Comparison of ENCODE assay signal across 15 mouse cellular contexts in the genomic region with DNA sequence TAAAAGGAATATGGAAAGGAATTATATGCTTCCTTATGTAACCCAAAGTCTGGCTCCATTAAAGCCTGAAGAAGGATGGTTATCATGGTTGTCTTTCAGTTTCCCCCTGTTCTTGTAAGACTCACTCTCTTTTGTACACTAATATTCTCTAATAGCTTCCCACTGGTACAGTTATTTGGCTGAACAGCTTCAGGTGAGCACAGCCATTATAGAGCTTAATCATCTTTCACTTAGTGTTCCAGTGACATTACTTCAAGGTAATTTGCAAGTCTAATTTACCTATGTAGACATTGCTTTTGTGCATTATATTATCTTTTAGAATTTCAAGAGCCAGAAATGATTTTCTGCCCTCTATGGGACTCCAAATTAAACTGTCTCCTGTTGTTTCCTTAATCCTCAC.
"Had no signal": no experiment of that assay in that cellular context is flagged by ENCODE, and none has a peak within 500 bp of the region (broad histone marks: within the 10 kb centered on the region; RNA-seq: fewer than 3 reads in every experiment).

No protein-coding gene starts in this region.

- H3K27ac ChIP-seq: macrophage; midbrain, embryonic 13.5 days; midbrain, embryonic 15.5 days; neural tube, embryonic 12.5 days; stomach, embryonic 15.5 days; stomach, postnatal 0 days had no signal

- H3K4me1 ChIP-seq: megakaryocyte, embryonic 14.5 days; midbrain, embryonic 13.5 days; midbrain, embryonic 15.5 days; neural tube, embryonic 12.5 days had no signal

- H3K9me3 ChIP-seq: midbrain, embryonic 13.5 days; midbrain, embryonic 15.5 days; neural tube, embryonic 12.5 days; stomach, embryonic 15.5 days had no signal

- H3K9ac ChIP-seq: lung, embryonic 14.5 days; midbrain, embryonic 13.5 days; midbrain, embryonic 15.5 days; neural tube, embryonic 12.5 days; stomach, embryonic 15.5 days had no signal

- H3K36me3 ChIP-seq: midbrain, embryonic 13.5 days; midbrain, embryonic 15.5 days; neural tube, embryonic 12.5 days; stomach, embryonic 15.5 days had no signal

- H3K4me2 ChIP-seq: lung, embryonic 14.5 days; midbrain, embryonic 11.5 days; midbrain, embryonic 13.5 days; midbrain, embryonic 15.5 days; neural tube, embryonic 12.5 days; stomach, embryonic 15.5 days had no signal

- DNase-seq: lung, adult 18-20 months; lung, embryonic 14.5 days; lung, postnatal 10 days; right cerebral cortex, postnatal 14 days; thymus, adult 2 months; thymus, postnatal 25 days; thymus, postnatal 4 days had no signal

- ATAC-seq: midbrain, embryonic 13.5 days; midbrain, embryonic 15.5 days had no signal

- H3K4me3 ChIP-seq: megakaryocyte, embryonic 14.5 days; midbrain, embryonic 13.5 days; midbrain, embryonic 15.5 days; neural tube, embryonic 12.5 days; stomach, embryonic 15.5 days had no signal

- H3K27me3 ChIP-seq: megakaryocyte, embryonic 14.5 days; midbrain, embryonic 13.5 days; midbrain, embryonic 15.5 days; neural tube, embryonic 12.5 days; stomach, embryonic 15.5 days had no signal
